Mouse (Mus musculus): ENCODE data around the gene Gle1.
"Not testable (repeated sequence)": the region's sequence is repeated elsewhere in the genome, so short reads cannot be mapped to it uniquely, and the experiment has no call there.

Gene Gle1

GRCm38 (mm10) chr2:29934906-29935599 is at the start of gene Gle1:
TSS of gene Gle1 (plus strand) at chr2:29935426.
- DNase-seq (ENCODE audit: low read depth, low spot score): peak; percentile 82

- DNase-seq (ENCODE audit: low read depth, low spot score): not testable (repeated sequence)
Measured at GRCm38 (mm10) chr2:29886659-29887292, 48.5 kb upstream of the Gle1 start.

GRCm38 (mm10) chr2:29889066-29889944 is 45.9 kb upstream of the Gle1 start, which contains the start of gene Odf2:
TSS of gene Odf2 (plus strand) at chr2:29889221.
- peak; percentile 95 for DNase-seq (ENCODE audit: low read depth, low spot score)

GRCm38 (mm10) chr2:29889991-29890833 is 45.0 kb upstream of the Gle1 start:
- DNase-seq (ENCODE audit: low read depth, low spot score): peak; percentile 30

- no peak for DNase-seq (ENCODE audit: low read depth, low spot score)
Measured at GRCm38 (mm10) chr2:29891773-29892172, 43.5 kb upstream of the Gle1 start.

- no peak for DNase-seq (ENCODE audit: low read depth, low spot score)
Measured at GRCm38 (mm10) chr2:29896071-29896470, 39.2 kb upstream of the Gle1 start.

GRCm38 (mm10) chr2:29897366-29897765 is 37.9 kb upstream of the Gle1 start:
- DNase-seq (ENCODE audit: low read depth, low spot score): no peak

- no peak for DNase-seq (ENCODE audit: low read depth, low spot score)
Measured at GRCm38 (mm10) chr2:29898081-29898480, 37.1 kb upstream of the Gle1 start.

GRCm38 (mm10) chr2:29902194-29902593 is 33.0 kb upstream of the Gle1 start:
- no peak for DNase-seq (ENCODE audit: low read depth, low spot score)

GRCm38 (mm10) chr2:29908171-29908570 is 27.1 kb upstream of the Gle1 start:
- not testable (repeated sequence) for DNase-seq (ENCODE audit: low read depth, low spot score)

GRCm38 (mm10) chr2:29910042-29910441 is 25.2 kb upstream of the Gle1 start:
- DNase-seq (ENCODE audit: low read depth, low spot score): no peak

GRCm38 (mm10) chr2:29917621-29918020 is 17.6 kb upstream of the Gle1 start:
- no peak for DNase-seq (ENCODE audit: low read depth, low spot score)

- DNase-seq (ENCODE audit: low read depth, low spot score): no peak
Measured at GRCm38 (mm10) chr2:29922011-29922410, 13.2 kb upstream of the Gle1 start.

- DNase-seq (ENCODE audit: low read depth, low spot score): no peak
Measured at GRCm38 (mm10) chr2:29926542-29926941, 8.7 kb upstream of the Gle1 start.

- DNase-seq (ENCODE audit: low read depth, low spot score): no peak
Measured at GRCm38 (mm10) chr2:29930506-29930905, 4.7 kb upstream of the Gle1 start.

GRCm38 (mm10) chr2:29931194-29931593 is 4.0 kb upstream of the Gle1 start:
- no peak for DNase-seq (ENCODE audit: low read depth, low spot score)

GRCm38 (mm10) chr2:29940073-29940472 is 4.8 kb downstream of the Gle1 start:
- no peak for DNase-seq (ENCODE audit: low read depth, low spot score)

GRCm38 (mm10) chr2:29940826-29941225 is 5.6 kb downstream of the Gle1 start:
- no peak for DNase-seq (ENCODE audit: low read depth, low spot score)

GRCm38 (mm10) chr2:29944723-29945122 is 9.5 kb downstream of the Gle1 start:
- DNase-seq (ENCODE audit: low read depth, low spot score): no peak

GRCm38 (mm10) chr2:29948896-29949295 is 13.7 kb downstream of the Gle1 start:
- DNase-seq (ENCODE audit: low read depth, low spot score): no peak

GRCm38 (mm10) chr2:29961246-29961645 is 26.0 kb downstream of the Gle1 start:
- no peak for DNase-seq (ENCODE audit: low read depth, low spot score)

Measured in brain, embryonic 18.5 days (tissue).